Mouse (Mus musculus) left cerebral cortex, postnatal 36 days (tissue): Measurements from ENCODE around the gene Rnf208. TPM values are rescaled to one million over a fixed set of nuclear protein-coding genes. Genes with fewer than 3 reads are reported as not detected.

ENCODE experiments used
- DNase-seq, 2 experiments: peaks; one replicate each; pipeline ENCODE4 v3.0.0; 2021 to 2022; ENCODE audit warnings: low spot score in 2 of 2, mixed read lengths in 1 of 2
- intact Hi-C: fragments of 180-260 bp; cut with DNase I; formaldehyde crosslinking; loops from one replicate; pipeline ENCODE4 v1.15.1; 2025
- total RNA-seq, 2 experiments: library from RNA; stranded (reverse); gene quantifications; 2 replicates each; pipeline ENCODE4 v1.2.3; 2021

Rnf208 gene
- total RNA-seq, 2 experiments from 2014 or later: 244 to 282 TPM

DNA sequence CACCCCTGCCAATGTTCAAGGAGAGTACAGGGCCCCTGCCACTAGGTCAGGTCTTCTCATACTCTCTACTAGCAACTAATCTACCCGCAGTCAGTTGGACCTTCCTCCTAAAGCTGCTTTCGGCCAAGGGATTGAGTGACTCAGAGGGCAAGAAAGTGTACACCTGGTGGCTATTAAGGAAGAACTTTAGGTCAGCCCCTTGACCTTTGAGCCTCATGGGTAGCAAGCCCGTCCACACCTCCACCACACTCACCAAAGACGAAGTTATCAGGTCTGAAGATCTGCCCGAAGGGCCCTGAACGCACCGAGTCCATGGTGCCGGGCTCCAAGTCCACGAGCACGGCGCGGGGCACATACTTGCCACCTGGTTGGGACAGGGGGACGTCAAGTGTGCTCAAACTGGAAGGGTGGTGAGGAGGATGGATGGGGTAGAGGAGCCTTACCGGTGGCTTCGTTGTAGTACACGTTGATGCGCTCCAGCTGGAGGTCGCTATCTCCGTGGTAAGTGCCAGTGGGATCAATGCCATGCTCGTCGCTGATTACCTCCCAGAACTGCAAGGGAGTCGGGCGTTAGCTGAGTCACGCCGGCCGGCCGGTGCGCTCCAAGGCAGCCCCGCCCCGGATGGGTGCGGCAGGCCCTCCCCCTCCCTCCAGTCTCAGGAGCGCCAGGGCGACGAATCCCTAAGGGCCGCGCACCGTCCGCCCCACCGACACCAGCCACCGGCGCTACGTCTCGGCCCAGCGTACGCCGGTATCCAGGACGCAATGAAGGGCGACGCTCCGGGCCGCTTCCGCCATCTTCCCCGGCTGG is 18.2 kb upstream of the Rnf208 start:
- intact Hi-C loops: loop anchor here (2.0 kb wide), 1 partner anchor 39 kb away; the partner anchor contains the start of gene Tprn
- DNase-seq: peak; percentile 77 to 83

DNA sequence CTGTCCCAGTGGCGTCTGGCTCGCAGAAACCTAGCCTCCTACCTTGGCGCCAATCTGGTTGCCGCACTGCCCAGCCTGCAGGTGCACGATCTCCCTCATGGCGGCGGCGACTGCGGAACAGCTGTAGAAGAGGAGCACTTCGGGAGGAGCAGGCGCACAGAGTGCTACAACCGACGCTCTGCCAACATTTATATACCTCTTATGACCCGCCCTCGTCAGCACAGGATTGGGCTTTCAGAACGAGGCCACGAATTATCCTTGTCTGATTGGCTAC is 17.6 kb upstream of the Rnf208 start, which contains the start of gene Tubb4b:
Gene Tubb4b, minus strand, starts transcription at position 211 of the 274 bp plus-strand sequence.
- DNase-seq: no peak
- intact Hi-C loops: loop anchor here (2.0 kb wide), 1 partner anchor 38 kb away; the partner anchor contains the start of gene Tprn

- intact Hi-C loops: loop anchor here (2.0 to 5.0 kb wide), 2 partner anchors 33 to 38 kb away; partner anchors contain the start of gene Tprn
- DNase-seq: peak; percentile 99
Measured at GRCm38 (mm10) chr2:25224766-25225752, 17.0 kb upstream of the Rnf208 start.

DNA sequence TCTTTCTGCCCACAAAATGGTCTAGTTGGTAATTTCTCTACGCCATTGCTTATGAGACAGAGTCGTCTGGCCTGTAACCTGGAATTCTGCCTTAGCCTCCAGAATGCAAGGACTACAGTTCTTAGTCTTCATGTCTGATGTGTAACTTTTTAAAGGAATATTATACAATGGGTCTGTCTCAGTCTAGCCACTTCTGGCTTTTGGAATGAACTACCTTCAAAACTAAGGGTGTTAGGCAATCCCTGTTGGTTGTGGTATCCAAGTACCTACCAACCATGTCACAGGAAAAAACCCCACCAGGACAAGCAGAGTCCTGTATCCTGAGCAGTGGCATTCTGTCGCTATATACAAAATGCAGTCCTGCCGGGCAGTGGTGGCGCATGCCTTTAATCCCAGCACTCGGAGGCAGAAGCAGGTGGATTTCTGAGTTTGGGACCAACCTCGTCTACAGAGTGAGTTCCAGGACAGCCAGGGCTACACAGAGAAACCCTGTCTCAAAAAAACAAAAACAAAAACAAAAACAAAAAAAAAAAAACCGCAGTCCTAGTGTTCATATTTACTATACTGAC is 16.2 kb upstream of the Rnf208 start:
- no peak for DNase-seq
- intact Hi-C loops: loop anchor here (2.0 to 5.0 kb wide), 2 partner anchors 34 to 37 kb away; partner anchors contain the start of gene Tprn

DNA sequence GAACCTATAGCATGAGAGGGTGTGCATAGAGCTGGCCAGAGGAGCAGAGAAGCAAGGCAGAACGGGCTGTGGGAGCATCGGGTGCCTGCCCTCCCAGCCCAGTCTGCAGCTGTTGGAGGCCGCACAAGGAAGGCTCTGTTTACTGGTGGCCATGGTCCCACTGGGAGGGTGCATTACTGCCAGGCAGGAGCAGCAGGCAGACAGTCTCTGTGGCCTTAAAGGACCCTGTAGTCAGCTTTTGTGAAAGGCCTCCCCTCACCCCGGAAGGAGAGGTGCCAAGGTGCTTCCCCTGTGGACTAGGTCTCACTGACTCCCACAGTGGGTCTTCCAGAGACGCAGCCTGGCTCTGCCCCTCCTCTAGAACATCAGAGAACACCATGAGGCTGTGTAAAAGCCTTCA is 15.2 kb upstream of the Rnf208 start:
- intact Hi-C loops: loop anchor here (5.0 kb wide), 1 partner anchor 35 kb away; no protein-coding TSS in a partner anchor
- peak; percentile 33 to 41 for DNase-seq

- intact Hi-C loops: loop anchor here (5.0 kb wide), 1 partner anchor 35 kb away; no protein-coding TSS in a partner anchor
- DNase-seq: no peak
Measured at GRCm38 (mm10) chr2:25227406-25227805, 14.6 kb upstream of the Rnf208 start.

DNA sequence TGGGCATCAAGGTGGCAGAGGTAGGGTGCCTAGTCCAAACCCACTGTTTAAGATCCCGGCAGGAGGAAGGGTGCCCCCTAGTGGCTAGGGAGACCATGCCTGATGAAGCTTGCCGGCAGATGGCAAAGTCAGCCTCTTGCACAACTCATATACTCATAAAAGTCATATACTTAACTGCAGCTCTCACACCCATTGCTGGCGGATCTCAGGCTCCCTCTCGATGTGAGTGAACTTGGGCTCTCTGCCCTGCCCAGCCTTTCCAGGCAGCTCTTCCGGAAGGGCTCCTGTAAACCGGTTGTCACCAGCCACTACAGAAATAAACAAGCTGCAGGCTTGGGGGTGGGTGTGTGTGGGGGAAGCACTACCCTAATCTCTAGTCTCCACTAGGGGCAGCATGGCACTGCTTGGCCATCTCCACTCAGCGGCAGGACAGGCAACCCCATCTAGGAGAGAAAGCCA is 13.6 kb upstream of the Rnf208 start:
- intact Hi-C loops: loop anchor here (5.0 kb wide), 1 partner anchor 36 kb away; no protein-coding TSS in a partner anchor
- DNase-seq: peak; percentile 80 to 84

- intact Hi-C loops: loop anchor here (5.0 kb wide), 1 partner anchor 37 kb away; no protein-coding TSS in a partner anchor
- no peak for DNase-seq
Measured at GRCm38 (mm10) chr2:25228995-25229530, 13.0 kb upstream of the Rnf208 start.

GRCm38 (mm10) chr2:25229582-25229981 is 12.5 kb upstream of the Rnf208 start:
- no peak for DNase-seq
- intact Hi-C loops: loop anchor here (5.0 kb wide), 1 partner anchor 37 kb away; no protein-coding TSS in a partner anchor

DNA sequence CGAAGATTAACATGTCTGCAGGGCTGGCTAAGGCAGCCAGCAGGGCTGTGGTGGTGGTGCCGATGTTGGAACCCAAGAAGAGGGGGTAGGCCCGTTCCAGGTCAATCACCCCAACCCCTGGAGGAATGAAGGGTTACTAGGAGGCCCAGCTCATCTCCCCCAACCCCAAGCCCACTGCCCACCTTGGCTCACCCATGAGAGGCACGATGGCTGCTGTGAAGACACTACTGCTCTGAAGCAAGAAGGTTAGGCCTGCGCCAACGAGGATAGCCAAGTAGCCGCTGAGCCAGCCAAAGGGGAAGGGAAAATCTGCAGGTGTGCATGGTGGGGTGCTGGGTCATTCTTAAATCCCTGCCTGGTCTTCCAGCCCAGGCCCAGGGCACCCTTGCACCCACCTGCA is 11.5 kb upstream of the Rnf208 start:
- no peak for DNase-seq
- intact Hi-C loops: no loop called here

- intact Hi-C loops: no loop called here
- DNase-seq: no peak
Measured at GRCm38 (mm10) chr2:25231038-25231437, 11.0 kb upstream of the Rnf208 start.

DNA sequence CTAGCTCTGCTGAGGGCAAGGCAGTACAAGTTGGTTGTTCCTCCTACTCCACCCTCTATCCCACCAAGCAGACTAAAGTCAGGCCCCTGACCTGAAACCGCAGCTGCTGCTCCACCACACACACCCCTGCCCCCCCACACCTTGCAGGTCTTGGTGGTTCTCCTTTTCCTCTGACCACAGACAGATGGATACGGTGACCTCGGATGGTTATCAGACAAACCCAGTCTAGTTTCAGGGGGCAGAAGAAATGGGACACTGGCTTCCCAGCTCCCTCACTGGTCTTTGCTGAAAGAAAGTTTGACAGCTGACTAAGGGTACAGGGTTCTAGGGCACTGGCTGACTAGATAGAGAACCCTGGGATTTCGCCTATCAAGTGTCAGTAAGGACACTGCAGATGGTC is 8.6 kb upstream of the Rnf208 start:
- no peak for DNase-seq
- intact Hi-C loops: no loop called here

- no peak for DNase-seq
- intact Hi-C loops: no loop called here
Measured at GRCm38 (mm10) chr2:25234050-25234449, 8.0 kb upstream of the Rnf208 start, which contains the start of gene Slc34a3. Gene Slc34a3, minus strand, starts transcription at chr2:25234364.

DNA sequence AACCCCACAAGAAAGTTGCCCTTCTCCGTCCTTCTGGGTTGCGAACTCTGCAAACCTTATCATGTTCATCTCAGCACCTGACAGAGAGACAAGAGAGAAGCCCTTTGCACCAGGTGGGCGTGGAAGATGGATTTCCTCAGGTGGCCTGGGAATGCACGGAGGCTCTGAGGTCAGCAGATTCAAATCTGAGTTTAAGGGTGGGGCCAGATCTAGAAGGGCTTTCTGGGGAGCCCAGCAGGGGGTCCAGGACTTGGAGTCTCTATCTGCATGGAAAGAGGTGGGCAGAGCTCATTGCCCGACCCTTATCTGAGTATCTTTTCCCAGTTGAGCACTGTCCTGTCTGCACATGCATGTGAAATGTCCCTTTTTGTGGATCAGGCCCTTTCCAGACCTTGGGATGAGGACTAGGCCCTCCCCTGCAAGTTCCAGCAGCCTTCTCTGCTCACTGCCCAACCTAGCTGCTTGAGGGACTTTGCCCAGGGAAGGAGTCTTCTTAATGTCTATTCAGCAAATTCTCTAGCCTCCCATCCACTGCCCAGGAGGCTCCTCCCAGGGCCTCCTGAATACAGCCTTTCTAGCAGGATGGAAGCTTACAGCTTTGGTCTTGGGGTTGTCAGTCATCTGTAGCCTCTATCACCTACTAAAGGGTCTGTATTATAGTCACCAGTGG is 7.4 kb upstream of the Rnf208 start:
- intact Hi-C loops: no loop called here

DNA sequence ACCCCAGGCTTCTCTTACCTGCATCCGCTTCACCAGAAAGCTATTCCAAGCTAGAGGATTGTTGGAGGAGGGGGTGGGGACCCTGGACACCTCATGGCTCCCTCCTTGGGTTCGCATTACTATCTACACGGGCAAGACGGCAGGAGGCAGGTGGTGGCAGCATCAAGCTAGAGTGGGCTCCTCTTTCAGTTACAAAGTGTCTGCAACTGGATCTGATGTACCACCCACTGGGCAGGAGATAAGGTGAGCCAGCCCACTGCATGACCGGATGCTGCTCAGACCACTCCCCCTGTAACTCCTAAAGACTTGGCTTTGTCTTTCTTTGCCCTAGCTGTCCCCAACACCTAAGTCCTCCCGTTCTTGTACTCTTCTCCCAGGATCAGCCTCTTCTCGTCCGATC is 5.4 kb upstream of the Rnf208 start, which contains the start of gene Rnf224:
Gene Rnf224, minus strand, starts transcription at position 174 of the 400 bp plus-strand sequence.
- no peak for DNase-seq
- intact Hi-C loops: no loop called here

More for the DNA sequence above, 7.4 kb upstream of the Rnf208 start:
- DNase-seq: no peak

- DNase-seq: no peak
- intact Hi-C loops: no loop called here
Measured at GRCm38 (mm10) chr2:25237522-25237921, 4.5 kb upstream of the Rnf208 start.

DNA sequence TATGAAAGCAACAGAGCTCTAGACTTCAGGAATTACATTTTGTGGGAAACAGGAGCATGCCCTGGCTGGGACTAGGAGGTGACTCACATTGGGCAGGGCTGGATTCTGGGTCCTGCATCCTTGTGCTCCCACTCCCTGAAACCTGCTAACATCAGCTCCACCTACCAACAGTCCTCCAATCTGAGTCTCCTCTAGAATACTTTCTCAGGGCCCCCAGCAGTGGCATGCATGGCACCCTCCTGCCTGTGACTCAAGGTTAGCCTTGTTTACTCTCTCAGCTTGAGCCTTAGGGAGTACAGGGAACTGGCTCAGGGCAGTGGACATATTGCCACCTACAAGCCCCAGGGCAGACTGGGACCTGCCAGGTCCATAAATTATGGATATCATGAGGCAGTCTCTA is 3.9 kb upstream of the Rnf208 start:
- intact Hi-C loops: no loop called here
- no peak for DNase-seq

GRCm38 (mm10) chr2:25239766-25240165 is 2.3 kb upstream of the Rnf208 start:
- no peak for DNase-seq
- intact Hi-C loops: no loop called here

- no peak for DNase-seq
- intact Hi-C loops: no loop called here
Measured at GRCm38 (mm10) chr2:25240310-25240709, 1.7 kb upstream of the Rnf208 start.
